In genomic region chr3:88254268-88254926, GRCm38 (mm10) we compare ENCODE assay signal across 9 mouse cellular contexts. TPM values are rescaled to one million over a fixed set of nuclear protein-coding genes. Genes with fewer than 3 reads are reported as not detected.
DNase-seq lines count a peak whose midpoint lies in the region; ATAC-seq and TF ChIP-seq lines count a peak whose summit lies in the region.
"Had no signal": no experiment of that assay in that cellular context is flagged by ENCODE, and none has a peak within 500 bp of the region (broad histone marks: within the 10 kb centered on the region; RNA-seq: fewer than 3 reads in every experiment).

Rhbg (minus strand) TSS chr3:88254709.

- no peak for TF ChIP-seq CTCF in liver, embryonic 14.5 days (IDR thresholded peaks at IDR 0.05; ENCODE audit: low read depth)

- no peaks in the 10 kb centered on the region for H3K36me3 ChIP-seq in erythroblast, embryonic 14.5 days (ENCODE audit: control insufficient read depth)
- H3K36me3 ChIP-seq in intestine, embryonic 14.5 days (ENCODE audit: control insufficient read depth, insufficient read depth, low read length) = no peaks in the 10 kb centered on the region
- no peaks in the 10 kb centered on the region for H3K36me3 ChIP-seq in liver, embryonic 14.5 days (replicated peaks; ENCODE audit: control insufficient read depth, insufficient read depth, low read depth)
- no peaks in the 10 kb centered on the region for H3K36me3 ChIP-seq in neural tube, embryonic 12.5 days

- H3K4me2 ChIP-seq in intestine, embryonic 14.5 days (ENCODE audit: low read length) = peak within 1 kb of the TSS; percentile 57
- H3K4me2 ChIP-seq in liver, embryonic 14.5 days (ENCODE audit: low read depth) = peak within 1 kb of the TSS; percentile 58
- peak within 1 kb of the TSS; percentile 65 for H3K4me2 ChIP-seq in neural tube, embryonic 12.5 days (replicated peaks)

- H3K4me1 ChIP-seq in erythroblast, embryonic 14.5 days (ENCODE audit: control insufficient read depth) = peaks cover 7% of the 10 kb centered on the region
- peaks cover 8% of the 10 kb centered on the region for H3K4me1 ChIP-seq in intestine, embryonic 14.5 days (replicated peaks; ENCODE audit: control insufficient read depth, insufficient read depth, low read length)
- peaks cover 0 to 11% of the 10 kb centered on the region in 2 experiments; a peak in 1 of 4 replicates for H3K4me1 ChIP-seq in liver, embryonic 14.5 days (replicated peaks; ENCODE audit: control insufficient read depth in 2 of 2, insufficient read depth in 2 of 2, low read length in 1 of 2)
- H3K4me1 ChIP-seq in neural tube, embryonic 12.5 days = peaks cover 14% of the 10 kb centered on the region

- no peaks in the 10 kb centered on the region for H3K9me3 ChIP-seq in erythroblast, embryonic 14.5 days (ENCODE audit: control insufficient read depth, low read length)
- H3K9me3 ChIP-seq in intestine, embryonic 14.5 days (ENCODE audit: control insufficient read depth, low read length) = no peaks in the 10 kb centered on the region
- H3K9me3 ChIP-seq in liver, embryonic 14.5 days (ENCODE audit: control insufficient read depth, low read length) = no peaks in the 10 kb centered on the region
- no peaks in the 10 kb centered on the region for H3K9me3 ChIP-seq in neural tube, embryonic 12.5 days

- WGBS in intestine, embryonic 14.5 days = 1% methylated on average over 34 of the region's 34 CpGs
- under 1% methylated on average over 33 of the region's 34 CpGs for WGBS in liver, embryonic 14.5 days (ENCODE audit: insufficient replicate concordance)
- WGBS in neural tube, embryonic 12.5 days = 4% methylated on average over 34 of the region's 34 CpGs

- peak; percentile 81 to 88 for DNase-seq in adrenal gland, adult (ENCODE audit: inconsistent age in 2 of 2, low spot score in 1 of 2)
- DNase-seq in adrenal gland, postnatal 4 days (ENCODE audit: low spot score in 2 of 2) = no peak
- DNase-seq in adrenal gland, postnatal 14 days = peak; percentile 74
- no peak for DNase-seq in intestine, embryonic 14.5 days (ENCODE audit: low spot score)
- no peak for DNase-seq in liver, embryonic 14.5 days (ENCODE audit: low read depth in 3 of 3, low spot score in 3 of 3)

- peak within 1 kb of the TSS; percentile 51 for H3K4me3 ChIP-seq in erythroblast, embryonic 14.5 days (replicated peaks)
- peak within 1 kb of the TSS; percentile 33 for H3K4me3 ChIP-seq in intestine, embryonic 14.5 days (ENCODE audit: low read depth, low read length)
- peak within 1 kb of the TSS; percentile 43 to 44 for H3K4me3 ChIP-seq in liver, embryonic 14.5 days (ENCODE audit: insufficient read depth in 1 of 2, low read depth in 2 of 2, low read length in 2 of 2)
- peak within 1 kb of the TSS; percentile 27 for H3K4me3 ChIP-seq in neural tube, embryonic 12.5 days

- TF ChIP-seq EP300 in liver, embryonic 14.5 days (IDR thresholded peaks at IDR 0.05; ENCODE audit: low read depth) = no peak

- H3K9ac ChIP-seq in intestine, embryonic 14.5 days (ENCODE audit: low read length) = 0 out of 2 replicates have a peak within 1 kb of the TSS, but pooled peaks have one; percentile 25
- no peak within 1 kb of the TSS for H3K9ac ChIP-seq in liver, embryonic 14.5 days (replicated peaks)
- peak within 1 kb of the TSS; percentile 49 for H3K9ac ChIP-seq in neural tube, embryonic 12.5 days

- ATAC-seq in intestine, embryonic 14.5 days (replicated peaks; ENCODE audit: low FRiP score, low TSS enrichment, low read depth) = no peak
- no peak for ATAC-seq in liver, embryonic 14.5 days (ENCODE audit: insufficient read depth)
- ATAC-seq in neural tube, embryonic 12.5 days (ENCODE audit: low FRiP score, low read depth) = no peak
- ATAC-seq in inflammation-experienced regulatory T-cells, adult 6 months = no peak

- H3K27ac ChIP-seq in intestine, embryonic 14.5 days (ENCODE audit: low read depth) = no peak within 1 kb of the TSS
- no peak within 1 kb of the TSS for H3K27ac ChIP-seq in liver, embryonic 14.5 days
- no peak within 1 kb of the TSS for H3K27ac ChIP-seq in neural tube, embryonic 12.5 days

- H3K27me3 ChIP-seq in erythroblast, embryonic 14.5 days (ENCODE audit: control insufficient read depth) = peaks cover 52% of the 10 kb centered on the region
- peaks cover 27% of the 10 kb centered on the region for H3K27me3 ChIP-seq in intestine, embryonic 14.5 days (replicated peaks; ENCODE audit: control insufficient read depth, insufficient read depth, low read length)
- peaks cover 25% of the 10 kb centered on the region for H3K27me3 ChIP-seq in liver, embryonic 14.5 days (ENCODE audit: control insufficient read depth, insufficient read depth, low read length)
- peaks cover 27% of the 10 kb centered on the region for H3K27me3 ChIP-seq in neural tube, embryonic 12.5 days (replicated peaks)

RNA-seq across cellular contexts. Expression of gene Rhbg, which starts in this region (rescaled TPM):
- 1 to 10 TPM; 2.2 to 3.8 TPM for total RNA-seq in adrenal gland, postnatal 4 days (2021)
- total RNA-seq in adrenal gland, postnatal 14 days (2021) = 0.86 and 2.1 TPM in 2 replicates
- polyA plus RNA-seq in erythroblast, embryonic 14.5 days (2012) = not detected in 2 replicates
- 0.26 TPM in 1 of 2 replicates, not detected in the other for polyA plus RNA-seq in intestine, embryonic 14.5 days (2014; fragmentation: Nextera tagmentation; extraction: Ambion mirVana)
- polyA plus RNA-seq in liver, embryonic 14.5 days (2012; rRNA removed) = 5.6 and 7.8 TPM in 2 replicates
- polyA plus RNA-seq in liver, embryonic 14.5 days (2014; fragmentation: Nextera tagmentation; extraction: Ambion mirVana) = 7.6 and 8.0 TPM in 2 replicates
- 0.32 and 0.79 TPM in 2 replicates for polyA plus RNA-seq in neural tube, embryonic 12.5 days (2016; fragmentation: Nextera tagmentation; extraction: Ambion mirVana)
- not detected for polyA plus RNA-seq in inflammation-experienced regulatory T-cells, adult 6 months (2017; shearing (Covaris generic))
- total RNA-seq: left cerebral cortex, postnatal 36 days had no signal

Comparison
In these comparisons a context has a peak if more than half of its experiments do, and no peak if none do; other contexts are left out.
1. DNase-seq: peak in adrenal gland, adult (2 of 2) and adrenal gland, postnatal 14 days (single experiment); none in adrenal gland, postnatal 4 days (0 of 2), intestine, embryonic 14.5 days (single experiment) and liver, embryonic 14.5 days (0 of 3).
2. Peak in every context shown above with its lines, with median percentiles within 50 percentile points of each other: H3K4me3 ChIP-seq and H3K4me2 ChIP-seq.